Mouse (Mus musculus) cortical plate, adult 2 months (tissue): ENCODE measurements around the gene Epha1. TPM values are rescaled to one million over a fixed set of nuclear protein-coding genes. Genes with fewer than 3 reads are reported as not detected.

ENCODE experiments used
- H3K27ac ChIP-seq: fragments of 200-500 bp; 2 replicates; pipeline ENCODE4 v1.5.1; 2012; ENCODE audit warnings: low read length, control low read depth, inconsistent platforms; ENCODE audit not compliant: insufficient read depth
- H3K4me1 ChIP-seq: fragments of 200-500 bp; 2 replicates; pipeline ENCODE4 v1.6.1; 2011; ENCODE audit warnings: low read length; ENCODE audit not compliant: control insufficient read depth, insufficient read depth
- H3K4me3 ChIP-seq: fragments of 200-500 bp; 2 replicates; pipeline ENCODE4 v1.5.1; 2011; ENCODE audit warnings: mild to moderate bottlenecking, low read length, control low read depth; ENCODE audit not compliant: insufficient read depth
- CTCF ChIP-seq: fragments of 200-500 bp; IDR thresholded peaks from 2 replicates; pipeline ENCODE4 v1.5.1; 2011; ENCODE audit warnings: mild to moderate bottlenecking, control low read depth, low read length; ENCODE audit not compliant: insufficient read depth; ENCODE audit errors: extremely low read depth
- POLR2A ChIP-seq: fragments of 200-500 bp; IDR thresholded peaks from 2 replicates; pipeline ENCODE4 v1.6.1; 2011; ENCODE audit warnings: mild to moderate bottlenecking, low read length, control low read depth; ENCODE audit not compliant: insufficient read depth; ENCODE audit errors: extremely low read depth
- polyA plus RNA-seq: library from polyadenylated mRNA; depleted of rRNA; stranded (reverse); fragments of >200 nt; gene quantifications from 2 replicates; pipeline ENCODE4 v1.2.3, GENCODE M21; 2012; rRNA removed

Epha1 gene
- polyA plus RNA-seq, 1 experiment = 0.23 TPM

DNA sequence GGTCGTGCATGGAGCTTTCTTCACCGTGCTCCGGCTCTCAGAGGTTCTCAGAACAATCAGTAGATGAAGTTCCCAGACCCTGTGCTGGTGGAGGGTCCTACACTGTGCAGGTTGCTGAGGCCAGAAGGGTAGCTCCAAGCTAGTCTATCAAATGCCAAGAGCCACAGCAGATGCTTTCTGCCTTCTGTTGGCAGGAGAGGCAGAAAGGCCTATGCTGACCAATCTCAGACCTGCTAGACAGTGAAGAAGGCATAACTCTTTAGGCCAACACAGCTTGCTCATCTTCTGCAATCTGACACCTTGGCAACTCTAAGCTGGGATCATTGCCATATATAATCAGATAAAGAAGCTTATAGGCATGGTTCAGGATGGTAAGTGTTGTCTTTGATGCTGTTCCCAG lies 42.9 kb downstream of the Epha1 start:
- no peak overlapping the region for H3K4me3 ChIP-seq
- no peaks in the 10 kb centered on the region; the same call in 1 of the 2 replicates for H3K4me1 ChIP-seq
- no peak for TF ChIP-seq CTCF
- TF ChIP-seq POLR2A = no peak
- H3K27ac ChIP-seq = no peak overlapping the region

DNA sequence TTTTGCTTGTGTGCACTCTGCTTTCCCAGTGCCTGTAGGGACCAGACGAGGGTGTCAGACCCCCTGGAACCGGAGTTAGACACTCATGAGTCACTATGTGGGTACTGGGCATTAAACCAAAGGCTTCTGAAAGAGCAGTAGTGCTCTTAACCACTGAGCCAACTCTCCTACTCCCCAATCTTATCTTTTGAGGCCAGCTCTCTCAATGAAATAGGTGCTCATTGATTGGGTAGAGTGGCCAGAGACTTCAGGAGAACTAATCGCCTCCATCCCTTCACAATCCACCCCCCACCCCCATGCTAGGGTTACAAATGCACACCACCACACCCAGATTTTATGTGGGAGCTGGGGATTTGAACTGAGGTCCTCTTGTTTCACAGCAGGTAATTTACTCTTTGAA lies 44.3 kb downstream of the Epha1 start:
- no peak for TF ChIP-seq POLR2A
- TF ChIP-seq CTCF = no peak
- Histone ChIP-seq H3K4me1 (no peaks in the 10 kb centered on the region; the same call in 1 of the 2 replicates), H3K4me3 (no peak overlapping the region), H3K27ac (no peak overlapping the region)

DNA sequence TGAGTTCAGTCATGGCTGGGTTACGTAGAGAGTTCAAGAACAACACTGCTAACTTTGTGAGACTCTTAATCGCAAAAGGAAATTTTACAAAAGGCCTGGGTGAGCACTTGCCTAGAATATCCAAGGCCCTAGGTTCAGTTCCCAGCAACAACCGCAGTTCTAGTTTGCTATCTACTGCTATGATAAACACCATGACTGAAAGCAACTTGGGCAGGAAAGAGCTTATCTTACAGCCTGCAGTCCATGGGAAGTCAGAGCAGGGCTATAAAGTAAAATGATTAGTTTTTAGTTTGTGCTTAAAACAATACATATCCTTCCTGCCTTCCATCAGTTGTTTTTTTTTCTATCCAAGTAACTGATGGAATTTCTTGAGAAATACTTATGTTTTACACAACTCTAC lies 46.6 kb downstream of the Epha1 start:
- Histone ChIP-seq H3K27ac (no peak overlapping the region), H3K4me1 (no peaks in the 10 kb centered on the region; the same call in 1 of the 2 replicates), H3K4me3 (no peak overlapping the region)
- TF ChIP-seq POLR2A = no peak
- no peak for TF ChIP-seq CTCF

DNA sequence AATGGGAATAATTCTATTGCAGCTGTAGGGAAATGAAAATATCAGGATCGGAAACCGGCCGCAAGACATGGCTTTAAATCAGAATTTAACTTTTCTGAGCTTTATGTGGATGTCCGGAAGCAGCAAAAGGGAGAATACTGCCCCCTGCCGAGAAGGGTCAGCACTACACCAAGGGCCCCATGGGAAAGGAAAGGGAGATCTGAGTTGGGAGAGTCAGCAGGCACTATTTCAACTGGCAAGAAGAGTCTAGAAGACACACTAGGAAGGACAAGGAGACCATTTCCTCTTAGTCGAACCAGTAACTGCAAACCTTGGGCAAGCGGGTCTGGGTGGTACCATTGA lies 47.8 kb downstream of the Epha1 start:
- Histone ChIP-seq H3K27ac (no peak overlapping the region), H3K4me1 (no peaks in the 10 kb centered on the region; the same call in 1 of the 2 replicates), H3K4me3 (peak overlapping the region; percentile 92)
- no peak for TF ChIP-seq POLR2A
- peak; percentile 84 for TF ChIP-seq CTCF

DNA sequence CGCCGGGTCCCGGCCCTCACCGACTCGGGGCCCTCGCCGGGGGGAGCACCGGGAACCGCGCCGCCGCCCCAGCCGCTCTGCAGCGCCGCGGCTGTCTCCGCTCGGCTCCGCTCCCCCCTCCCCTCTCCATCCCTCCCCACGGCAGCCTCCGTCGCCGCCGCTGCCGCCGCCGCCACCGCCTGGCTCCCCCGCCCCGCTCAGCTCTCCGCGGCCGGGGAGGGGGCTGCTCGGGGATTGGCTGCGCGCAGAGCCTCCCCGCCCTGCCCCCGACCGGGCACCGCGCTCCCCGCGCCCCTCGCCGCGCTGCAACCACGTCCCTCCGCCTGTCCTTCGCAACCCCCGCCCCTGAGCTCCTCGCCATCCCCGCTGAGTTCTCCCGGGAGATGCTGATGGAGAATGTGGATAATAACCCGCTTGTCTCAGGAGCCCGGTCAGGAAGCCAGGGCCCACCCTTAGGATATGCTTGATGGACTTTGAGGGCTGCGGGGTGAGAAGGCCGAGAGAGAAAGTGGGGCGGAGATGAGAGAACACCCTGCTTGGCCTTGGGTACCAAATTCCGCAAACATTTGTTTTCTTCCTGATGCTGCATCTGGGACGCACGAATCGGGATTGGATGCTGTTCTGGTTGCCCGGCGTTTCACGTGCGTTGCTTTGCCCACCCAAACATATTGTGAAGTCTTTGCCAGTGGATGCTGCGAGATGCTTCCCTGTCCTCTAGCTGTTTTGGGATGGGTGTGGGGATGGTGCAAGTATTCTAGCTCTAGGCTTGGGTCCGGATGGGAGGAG lies 48.4 kb downstream of the Epha1 start, which contains the start of gene Fam131b:
Fam131b (minus strand) TSS at position 162 of the 786 bp plus-strand sequence.
- peak; percentile 48; the same call in 1 of the 2 replicates for TF ChIP-seq POLR2A
- TF ChIP-seq CTCF = no peak
- Histone ChIP-seq H3K4me1 (no peaks in the 10 kb centered on the region; the same call in 1 of the 2 replicates), H3K4me3 (peak within 1 kb of the TSS; percentile 92), H3K27ac (peak within 1 kb of the TSS; percentile 97)

DNA sequence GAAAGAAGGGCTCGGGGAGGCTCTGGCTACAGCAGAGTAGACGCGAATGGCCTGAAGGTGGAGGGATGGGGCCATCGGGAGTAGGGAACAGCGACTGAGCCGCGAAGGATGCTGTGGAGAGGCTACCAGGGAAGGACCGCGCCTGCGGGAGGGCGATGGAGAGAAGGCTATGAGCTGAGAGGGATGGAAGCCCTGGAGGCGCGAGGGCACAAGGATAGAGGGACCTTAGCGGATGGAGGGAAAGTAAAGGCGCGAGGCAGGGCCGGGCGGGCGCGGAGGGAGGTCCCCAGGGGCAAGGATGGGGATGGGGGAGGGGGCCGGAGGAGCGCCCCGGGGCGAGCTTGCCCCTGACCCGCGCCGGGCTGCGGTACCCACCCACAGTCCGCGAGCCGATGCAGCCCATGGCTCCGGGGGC lies 49.0 kb downstream of the Epha1 start:
- Histone ChIP-seq H3K27ac (peak overlapping the region; percentile 97), H3K4me1 (no peaks in the 10 kb centered on the region; the same call in 1 of the 2 replicates), H3K4me3 (peak overlapping the region; percentile 92)
- TF ChIP-seq CTCF (no peak), POLR2A (0 out of 2 replicates have a peak, but pooled peaks have one; percentile 15)

DNA sequence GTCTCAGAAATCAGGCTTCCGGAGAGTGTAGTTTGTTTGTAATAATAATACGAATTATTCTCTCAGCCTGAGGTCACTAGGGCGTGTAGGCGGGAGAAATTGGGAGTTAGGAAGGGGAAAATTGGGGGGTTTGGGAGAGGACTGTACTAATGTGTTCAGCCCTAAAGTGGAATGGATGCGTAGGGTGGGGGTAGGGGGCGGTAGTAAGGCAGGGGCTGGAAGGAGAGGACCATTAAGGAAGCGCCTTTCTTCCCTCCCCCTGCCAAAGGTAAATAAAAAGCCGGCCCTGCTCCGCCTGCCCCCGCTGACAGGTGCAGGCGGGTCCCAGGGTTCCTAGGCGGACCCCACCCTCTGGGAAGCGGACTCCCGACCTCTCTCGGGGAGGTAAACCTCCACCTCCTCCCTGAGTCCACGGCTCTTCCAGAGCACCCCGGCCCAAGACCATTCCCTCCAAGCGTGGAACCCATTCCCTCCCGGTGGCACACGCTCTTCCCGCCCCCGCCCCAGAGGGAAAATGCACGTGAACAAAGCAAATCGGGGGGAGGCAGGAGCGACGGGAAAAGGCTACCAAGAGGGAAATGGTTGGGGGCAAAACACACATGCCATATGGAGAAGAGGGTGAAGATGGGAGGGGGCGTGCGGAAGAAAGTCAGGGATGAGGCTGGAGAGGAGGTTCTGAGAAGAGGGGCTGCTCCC lies 49.5 kb downstream of the Epha1 start:
- H3K4me1 ChIP-seq = no peaks in the 10 kb centered on the region; the same call in 1 of the 2 replicates
- peak overlapping the region; percentile 92 for H3K4me3 ChIP-seq
- peak overlapping the region; percentile 97 for H3K27ac ChIP-seq
- no peak for TF ChIP-seq CTCF
- no peak for TF ChIP-seq POLR2A

DNA sequence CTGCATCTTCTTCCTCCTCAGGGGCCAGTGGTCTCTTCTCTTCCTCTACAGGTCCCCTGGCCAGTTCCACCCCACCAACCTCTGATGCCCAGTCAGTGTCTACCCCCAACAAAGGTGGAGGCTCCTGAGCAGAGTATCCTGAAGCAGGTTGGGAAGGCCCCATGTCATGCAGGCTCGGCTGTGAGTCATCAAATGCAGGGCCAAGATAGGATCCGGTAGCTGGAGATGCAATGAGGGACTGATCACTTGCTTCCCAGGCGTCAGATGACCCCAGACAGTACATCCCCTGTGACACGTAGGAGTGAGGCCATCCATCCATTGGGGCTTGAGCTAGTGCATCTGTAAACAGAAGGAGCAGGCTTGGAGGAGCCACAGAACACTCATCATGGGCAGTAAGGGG lies 54.8 kb downstream of the Epha1 start:
- H3K4me3 ChIP-seq = no peak overlapping the region
- H3K4me1 ChIP-seq = peaks cover 2% of the 10 kb centered on the region; the same call in 1 of the 2 replicates
- TF ChIP-seq CTCF (no peak), POLR2A (no peak)
- no peak overlapping the region for H3K27ac ChIP-seq

DNA sequence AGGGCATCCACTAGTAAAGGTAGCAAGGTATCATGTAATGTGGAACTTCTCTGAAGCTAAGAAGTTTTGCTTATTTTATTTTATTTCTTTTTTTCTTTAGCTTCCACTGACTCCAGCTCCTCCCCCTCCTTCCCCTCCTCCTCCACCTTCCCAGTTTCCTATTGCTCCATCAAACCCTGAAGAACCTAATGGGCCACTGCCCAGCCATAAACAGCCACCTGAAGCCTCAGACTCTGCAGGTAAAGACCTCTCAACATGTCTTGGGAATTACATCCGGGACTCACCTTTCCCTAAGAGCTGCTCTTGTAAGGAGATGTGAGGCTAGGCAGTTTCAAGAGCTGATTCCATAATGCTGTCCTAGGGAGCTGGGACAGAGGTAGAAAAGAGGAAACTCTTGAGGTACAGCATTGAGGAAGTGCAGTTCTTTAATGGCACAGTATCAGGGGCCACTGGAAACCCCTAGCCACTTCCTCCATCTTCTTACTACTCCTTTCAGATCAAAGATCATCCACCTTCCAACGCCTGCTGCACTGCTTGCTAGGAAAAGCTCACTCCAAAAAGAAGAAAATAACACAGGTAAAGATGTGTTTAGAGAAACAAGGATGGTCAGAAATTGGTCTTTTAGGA lies 62.5 kb downstream of the Epha1 start:
- Histone ChIP-seq H3K4me3 (no peak overlapping the region), H3K4me1 (no peaks in the 10 kb centered on the region), H3K27ac (no peak overlapping the region)
- TF ChIP-seq CTCF = no peak
- TF ChIP-seq POLR2A = no peak

DNA sequence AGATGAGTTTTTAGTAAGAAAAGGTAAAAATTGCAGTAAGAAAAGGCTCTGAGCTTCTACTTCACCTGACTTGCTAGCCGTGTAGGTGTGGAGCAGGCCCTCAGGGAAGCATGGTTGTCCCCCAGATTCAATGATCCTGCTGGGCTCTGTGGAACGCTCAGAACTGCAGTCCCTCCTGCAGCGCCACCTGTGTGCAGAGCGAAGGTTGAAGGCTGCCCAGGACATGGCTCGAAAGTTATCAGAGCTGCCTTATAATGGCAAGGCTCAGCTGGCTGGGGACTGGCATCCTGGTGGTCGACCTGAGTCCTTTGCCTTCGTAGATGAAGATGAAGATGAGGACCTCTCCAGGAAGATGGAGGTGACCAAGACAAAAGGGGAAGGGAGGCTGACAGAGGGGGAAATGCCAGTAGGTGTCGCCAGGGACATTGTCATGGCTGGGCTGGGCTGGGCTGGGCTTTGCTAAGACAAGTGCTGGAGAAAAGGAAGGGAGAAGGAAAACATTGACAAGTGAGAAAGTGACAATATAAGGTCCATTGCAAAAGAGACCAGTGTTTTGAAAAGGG lies 63.2 kb downstream of the Epha1 start:
- Histone ChIP-seq H3K27ac (no peak overlapping the region), H3K4me3 (no peak overlapping the region)
- TF ChIP-seq POLR2A (no peak), CTCF (0 out of 2 replicates have a peak, but pooled peaks have one; percentile 6)

More for the DNA sequence above, 63.2 kb downstream of the Epha1 start:
- no peaks in the 10 kb centered on the region for H3K4me1 ChIP-seq

Other genes starting within 250 kb of the Epha1 start
- not detected in 2 replicates for gene Tas2r139, start 232.3 kb downstream of the Epha1 start, polyA plus RNA-seq
- gene Tas2r144, start 157.9 kb downstream of the Epha1 start, polyA plus RNA-seq = not detected in 2 replicates
- gene Gstk1, start 127.3 kb downstream of the Epha1 start, polyA plus RNA-seq = 26.1 and 27.9 TPM in 2 replicates
- gene Tmem139, start 111.3 kb downstream of the Epha1 start, polyA plus RNA-seq = not detected in 2 replicates
- gene Casp2, start 108.3 kb downstream of the Epha1 start, polyA plus RNA-seq = 19.7 and 23.4 TPM in 2 replicates
- 6.3 and 6.8 TPM in 2 replicates for gene Clcn1, start 86.6 kb downstream of the Epha1 start, polyA plus RNA-seq
- gene Fam131b, start 48.6 kb downstream of the Epha1 start, polyA plus RNA-seq = 88.0 and 88.1 TPM in 2 replicates
- 51.8 and 56.3 TPM in 2 replicates for gene Zyx, start 23.6 kb downstream of the Epha1 start, polyA plus RNA-seq
- gene Tas2r143, start 27.0 kb upstream of the Epha1 start, polyA plus RNA-seq = 0.11 and 0.13 TPM in 2 replicates
- 0.19 TPM in 2 replicates for gene Tas2r135, start 32.2 kb upstream of the Epha1 start, polyA plus RNA-seq
- gene Tas2r126, start 61.3 kb upstream of the Epha1 start, polyA plus RNA-seq = 0.10 TPM in 1 of 2 replicates, not detected in the other
- not detected in 2 replicates for gene Olfr458, start 91.9 kb upstream of the Epha1 start, polyA plus RNA-seq
- gene Olfr457, start 103.1 kb upstream of the Epha1 start, polyA plus RNA-seq = not detected in 2 replicates
- gene Olfr456, start 113.9 kb upstream of the Epha1 start, polyA plus RNA-seq = not detected in 2 replicates
- gene Olfr455, start 174.3 kb upstream of the Epha1 start, polyA plus RNA-seq = not detected in 2 replicates
- not detected in 2 replicates for gene Tcaf3, start 224.4 kb upstream of the Epha1 start, polyA plus RNA-seq